Mouse (Mus musculus): Measurements from ENCODE around the gene Kbtbd4.

The Kbtbd4 gene

GRCm38 (mm10) chr2:90904856-90905224 lies 300 bp downstream of the Kbtbd4 start:
- CTCF ChIA-PET: interaction anchor here (0.6 kb wide), 1 partner anchor 10 kb away, joined by 3 read pairs; no protein-coding TSS in a partner anchor

- CTCF ChIA-PET: no interaction called here
Measured at GRCm38 (mm10) chr2:90906721-90907120, 2.2 kb downstream of the Kbtbd4 start.

- CTCF ChIA-PET: interaction anchor here (1.1 kb wide), 1 partner anchor 44 kb away, joined by 4 read pairs; no protein-coding TSS in a partner anchor
Measured at GRCm38 (mm10) chr2:90910861-90911260, 6.3 kb downstream of the Kbtbd4 start.

GRCm38 (mm10) chr2:90911668-90912067 lies 7.1 kb downstream of the Kbtbd4 start:
- CTCF ChIA-PET: interaction anchor here (0.6 to 1.1 kb wide), 3 partner anchors 45 to 1897 kb away, joined by 3 to 4 read pairs (median 3); no protein-coding TSS in a partner anchor

- CTCF ChIA-PET: no interaction called here
Measured at GRCm38 (mm10) chr2:90913671-90914070, 9.1 kb downstream of the Kbtbd4 start.

- CTCF ChIA-PET: no interaction called here
Measured at GRCm38 (mm10) chr2:90915516-90915915, 11.0 kb downstream of the Kbtbd4 start.

- CTCF ChIA-PET: interaction anchor here (0.6 kb wide), 1 partner anchor 30 kb away, joined by 8 read pairs; no protein-coding TSS in a partner anchor
Measured at GRCm38 (mm10) chr2:90916560-90917232, 12.2 kb downstream of the Kbtbd4 start.

GRCm38 (mm10) chr2:90917233-90917998 lies 12.9 kb downstream of the Kbtbd4 start:
- CTCF ChIA-PET: interaction anchor here (0.6 kb wide), 1 partner anchor 10 kb away, joined by 4 read pairs; no protein-coding TSS in a partner anchor

- CTCF ChIA-PET: interaction anchor here (0.6 kb wide), 1 partner anchor 11 kb away, joined by 4 read pairs; no protein-coding TSS in a partner anchor
Measured at GRCm38 (mm10) chr2:90917999-90918698, 13.6 kb downstream of the Kbtbd4 start.

GRCm38 (mm10) chr2:90921178-90921577 lies 16.6 kb downstream of the Kbtbd4 start:
- CTCF ChIA-PET: no interaction called here

GRCm38 (mm10) chr2:90922636-90923035 lies 18.1 kb downstream of the Kbtbd4 start:
- CTCF ChIA-PET: interaction anchor here (0.7 kb wide), 1 partner anchor 535 kb away, joined by 3 read pairs; the partner anchor contains the start of gene Lrp4

- CTCF ChIA-PET: no interaction called here
Measured at GRCm38 (mm10) chr2:90928566-90928965, 24.0 kb downstream of the Kbtbd4 start.

- CTCF ChIA-PET: no interaction called here
Measured at GRCm38 (mm10) chr2:90931829-90932228, 27.3 kb downstream of the Kbtbd4 start.

- CTCF ChIA-PET: no interaction called here
Measured at GRCm38 (mm10) chr2:90932273-90932672, 27.7 kb downstream of the Kbtbd4 start.

GRCm38 (mm10) chr2:90938362-90938761 lies 33.8 kb downstream of the Kbtbd4 start:
- CTCF ChIA-PET: interaction anchor here (0.5 to 0.6 kb wide), 2 partner anchors 10 to 199 kb away, joined by 3 to 5 read pairs; no protein-coding TSS in a partner anchor

- CTCF ChIA-PET: interaction anchor here (0.7 to 1.0 kb wide), 2 partner anchors 14 to 115 kb away, joined by 3 read pairs; no protein-coding TSS in a partner anchor
Measured at GRCm38 (mm10) chr2:90939750-90940149, 35.2 kb downstream of the Kbtbd4 start.

GRCm38 (mm10) chr2:90940233-90941229 lies 36.0 kb downstream of the Kbtbd4 start, which contains the start of gene Celf1:
Celf1 (plus strand) TSS chr2:90940382.
- CTCF ChIA-PET: interaction anchor here (0.7 to 1.0 kb wide), 3 partner anchors 9 to 114 kb away, joined by 3 read pairs; no protein-coding TSS in a partner anchor

- CTCF ChIA-PET: interaction anchor here (0.9 kb wide), 1 partner anchor 8 kb away, joined by 3 read pairs; no protein-coding TSS in a partner anchor
Measured at GRCm38 (mm10) chr2:90941744-90942143, 37.2 kb downstream of the Kbtbd4 start.

GRCm38 (mm10) chr2:90950149-90950548 lies 45.6 kb downstream of the Kbtbd4 start:
- CTCF ChIA-PET: interaction anchor here (1.1 kb wide), 1 partner anchor 9 kb away, joined by 3 read pairs; no protein-coding TSS in a partner anchor

- CTCF ChIA-PET: no interaction called here
Measured at GRCm38 (mm10) chr2:90950582-90951194, 46.1 kb downstream of the Kbtbd4 start.
